Mouse (Mus musculus): ENCODE measurements around the gene Ktn1.

Ktn1 gene

DNA sequence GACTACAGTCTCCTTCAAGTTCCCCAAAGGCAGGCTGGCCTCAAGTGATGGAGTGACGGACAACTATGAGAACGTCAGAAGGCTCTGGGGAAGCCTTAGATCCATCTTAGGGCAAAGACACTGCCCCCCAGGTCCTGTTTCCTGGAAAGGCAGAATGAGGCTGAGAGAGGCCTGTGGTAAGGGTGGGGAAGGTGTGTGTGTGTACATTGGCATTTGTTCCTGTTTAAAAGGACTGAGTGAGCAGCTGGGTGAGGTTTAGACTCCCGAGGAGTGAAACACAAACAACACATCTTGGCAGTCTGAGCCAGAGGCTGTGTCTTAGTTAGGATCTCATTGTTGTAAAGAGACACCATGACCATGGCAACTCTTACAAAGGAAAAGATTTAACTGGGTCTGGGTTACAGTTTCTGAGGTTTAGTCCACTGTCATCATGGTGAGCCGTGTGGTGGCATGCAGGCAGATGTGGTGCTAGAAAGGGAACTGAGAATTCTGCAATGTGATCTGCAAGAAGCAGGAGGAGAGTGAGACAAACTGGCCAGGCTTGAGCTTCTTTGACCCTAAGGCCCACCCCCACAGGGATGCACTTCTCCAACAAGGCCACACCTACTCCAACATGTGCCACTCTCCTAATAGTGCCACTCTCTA lies 106.1 kb downstream of the Ktn1 start:
- no peak for DNase-seq (ENCODE audit: low spot score)

DNA sequence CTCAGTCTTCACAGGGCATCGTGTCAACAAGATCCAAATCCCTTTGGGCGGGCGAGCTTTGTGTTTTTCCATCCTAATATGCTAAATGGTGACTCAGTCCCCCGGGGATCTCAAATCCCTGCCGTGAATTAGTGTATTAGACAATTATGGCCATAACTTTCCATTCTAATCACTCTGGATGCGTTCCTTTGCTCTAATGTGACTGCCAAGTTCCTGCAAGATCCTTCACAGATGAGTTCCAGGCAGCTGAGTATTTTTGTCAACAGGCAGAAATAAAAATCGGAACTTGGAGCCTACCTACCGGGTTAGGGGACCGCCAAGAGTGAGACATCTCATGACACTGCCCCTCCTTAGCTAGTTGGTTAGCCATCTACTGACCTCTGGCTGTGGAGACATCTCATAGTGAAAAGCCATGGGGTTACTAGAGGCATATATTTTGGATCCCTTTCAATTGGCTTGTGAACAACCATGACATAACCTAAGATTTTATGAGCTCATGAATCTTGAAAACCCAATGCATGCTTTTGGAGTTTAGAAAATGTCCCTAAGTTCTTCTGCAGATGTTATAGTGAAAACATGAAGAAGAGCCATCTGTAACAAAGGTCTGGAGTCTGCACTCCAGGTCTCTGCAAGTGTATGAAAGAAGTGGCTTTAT lies 108.3 kb downstream of the Ktn1 start:
- DNase-seq (ENCODE audit: low spot score), result no peak

DNA sequence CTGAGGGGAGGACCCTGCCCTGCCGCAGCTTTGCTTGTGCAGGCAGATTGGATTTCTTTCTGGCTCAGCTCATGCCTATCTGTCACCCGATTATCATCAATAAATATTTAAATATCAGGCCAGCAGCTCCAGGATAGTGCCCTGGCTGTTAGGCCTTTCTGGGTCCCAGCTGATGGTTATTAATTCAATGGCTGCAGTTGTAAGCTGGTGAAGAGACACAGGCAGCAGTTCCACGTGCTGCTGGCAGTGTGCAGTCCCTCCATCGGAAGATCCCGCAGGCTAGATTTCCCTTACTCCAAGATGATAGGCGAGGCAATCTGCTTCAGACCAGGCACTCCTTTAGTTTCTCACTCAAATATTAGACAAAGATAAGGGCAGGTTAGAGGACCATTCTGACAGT lies 116.9 kb downstream of the Ktn1 start:
- DNase-seq (ENCODE audit: low spot score), result no peak

DNA sequence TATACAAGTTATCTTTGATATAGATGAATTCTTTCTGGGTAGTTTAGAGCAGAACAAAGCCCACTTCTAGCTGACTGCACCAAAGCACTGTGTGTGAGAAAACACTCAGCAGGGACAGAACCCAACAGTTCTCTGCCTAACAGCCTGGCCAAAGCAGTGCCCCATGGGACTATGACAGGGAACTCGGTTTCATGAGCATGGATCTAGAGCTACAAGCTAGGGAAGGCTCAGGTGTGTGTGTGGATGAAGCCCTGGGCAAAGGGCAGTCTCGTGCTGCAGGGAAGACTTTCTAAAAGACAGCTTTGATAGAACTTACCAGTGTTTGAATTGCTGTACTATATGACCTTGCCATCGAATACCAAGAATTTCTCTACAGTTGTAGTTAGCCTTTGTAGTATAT lies 117.5 kb downstream of the Ktn1 start:
- no peak for DNase-seq (ENCODE audit: low spot score)

DNA sequence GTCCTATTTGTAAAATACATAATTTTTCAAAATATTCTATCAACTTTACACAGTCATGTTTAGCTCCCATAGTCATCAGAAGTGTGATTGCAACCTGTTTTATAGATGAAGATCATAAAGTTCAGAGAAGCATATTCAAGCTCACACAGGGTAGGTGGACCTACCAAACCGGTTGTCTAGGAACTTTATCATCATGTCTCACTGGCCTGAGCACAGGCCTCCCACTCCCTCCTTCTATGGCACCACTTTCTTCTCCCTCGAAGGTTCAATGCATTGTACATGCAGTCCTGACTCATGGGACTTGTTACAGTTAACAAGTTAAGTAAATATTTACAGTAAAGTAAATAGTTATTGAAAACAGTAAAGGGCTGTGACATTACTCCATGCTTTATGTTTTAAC lies 118.1 kb downstream of the Ktn1 start:
- DNase-seq (ENCODE audit: low spot score), result no peak

DNA sequence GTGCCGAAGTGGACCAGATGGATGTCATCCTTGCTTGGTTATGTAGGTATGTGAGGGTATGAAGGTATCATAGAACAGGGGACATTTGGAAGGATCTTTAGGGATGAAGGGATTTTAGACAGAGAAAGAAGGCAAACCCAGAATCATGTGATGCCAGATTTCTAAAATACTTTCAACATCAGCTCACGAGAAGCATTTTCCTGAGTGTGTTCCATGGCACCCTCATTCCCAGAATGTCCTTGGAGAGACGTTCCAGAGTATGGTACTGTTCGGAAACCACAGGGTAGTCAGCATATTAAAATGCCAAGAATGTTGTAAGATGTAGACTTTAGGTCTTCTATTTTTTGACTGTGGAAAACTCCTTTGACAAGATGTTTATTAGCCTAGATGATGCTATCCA lies 123.2 kb downstream of the Ktn1 start:
- DNase-seq (ENCODE audit: low spot score), result no peak

DNA sequence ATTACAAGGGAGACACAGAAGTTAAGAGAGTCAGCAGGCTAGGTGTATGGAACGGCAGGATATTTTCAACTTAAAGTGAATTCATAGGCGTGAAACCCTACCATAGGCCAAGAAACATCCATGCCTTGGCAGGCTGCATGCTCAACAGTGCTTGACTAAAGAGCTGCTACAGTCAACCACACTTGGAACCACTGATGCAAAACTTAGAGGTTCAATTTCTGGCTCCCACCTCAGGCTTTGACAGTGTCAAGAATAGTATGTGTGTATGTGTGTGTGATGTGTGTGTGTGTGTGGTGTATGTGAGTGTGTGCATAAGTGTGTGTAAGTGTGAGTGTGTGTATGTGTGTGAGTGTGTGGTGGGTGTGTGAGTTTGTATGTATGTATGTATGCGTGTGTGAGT lies 127.3 kb downstream of the Ktn1 start:
- DNase-seq (ENCODE audit: low spot score), result no peak

DNA sequence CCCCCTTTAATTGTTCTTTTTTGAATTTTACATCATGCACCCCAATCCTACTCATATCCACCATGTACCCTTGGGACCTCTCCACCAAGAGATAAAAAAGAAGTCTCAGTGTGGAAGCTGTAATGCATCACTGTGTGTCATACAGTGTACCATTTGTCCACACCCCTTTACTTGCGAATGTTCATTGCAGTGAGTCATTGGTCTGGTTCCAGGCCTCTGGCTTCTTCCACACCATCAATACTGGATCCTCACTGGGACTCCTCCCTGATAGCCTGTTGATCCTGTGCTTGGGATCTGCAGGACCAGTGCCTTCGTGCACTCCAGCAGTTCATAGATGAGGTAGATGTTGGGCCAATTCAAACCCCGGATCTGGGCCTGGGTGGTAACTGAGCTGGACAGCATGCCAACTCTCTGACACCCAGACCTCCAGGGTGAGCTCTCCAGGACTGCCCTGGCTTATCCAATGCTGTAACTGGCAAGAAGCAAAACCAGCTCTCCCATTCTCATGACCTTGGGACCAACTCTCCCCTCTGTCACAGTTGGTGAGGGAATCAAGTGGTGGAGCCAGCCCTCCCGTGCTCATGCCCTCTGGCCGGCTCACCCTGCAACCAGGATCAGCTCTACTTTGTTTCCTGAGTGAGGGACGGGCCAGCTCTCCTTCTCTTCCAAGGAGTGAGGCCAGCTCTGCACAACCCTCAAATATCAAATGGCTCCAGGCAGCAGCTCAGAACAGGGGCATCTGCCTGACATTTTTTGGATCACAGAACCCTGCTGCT lies 128.2 kb downstream of the Ktn1 start:
- no peak for DNase-seq (ENCODE audit: low spot score)

DNA sequence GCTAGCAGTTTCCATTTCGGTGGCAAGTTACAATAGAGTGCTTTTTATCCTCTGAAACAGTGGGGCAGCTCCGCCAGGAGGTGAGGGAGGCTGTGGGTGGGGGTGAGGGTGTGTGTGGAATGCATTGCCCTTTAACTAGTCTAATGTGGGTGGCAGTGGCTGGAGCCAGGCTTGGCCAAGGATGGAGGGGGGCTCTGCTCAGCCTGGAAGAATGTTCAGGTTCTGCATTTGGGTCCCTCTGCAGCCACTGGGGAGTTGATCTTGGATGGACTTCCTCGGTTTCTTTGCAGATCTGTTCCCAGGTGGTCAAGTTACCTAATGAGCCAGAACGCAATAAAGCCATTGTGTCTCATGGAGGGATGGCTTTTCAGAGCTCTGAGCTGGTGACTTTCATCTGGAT lies 137.9 kb downstream of the Ktn1 start:
- DNase-seq (ENCODE audit: low spot score), result no peak

Data from c-Kit-positive CD71-positive TER-119-positive erythroid progenitor cells, embryonic 14.5 days (primary cell).